Mouse (Mus musculus): Measurements from ENCODE around the gene Ndufc2. TPM values are rescaled to one million over a fixed set of nuclear protein-coding genes. Genes with fewer than 3 reads are reported as not detected.

The Ndufc2 gene
- polyA plus RNA-seq, 1 experiment from 2014 or later: 600 TPM

GRCm38 (mm10) chr7:97394375-97394774, 5.4 kb upstream of the Ndufc2 start:
- H3K36me3 ChIP-seq (ENCODE audit: control insufficient read depth, insufficient read depth): peaks cover 19% of the 10 kb centered on the region
- H3K9ac ChIP-seq (ENCODE audit: low read length): no peak overlapping the region
- no peak for ATAC-seq (replicated peaks; ENCODE audit: extremely low read depth, insufficient read depth, low FRiP score)
- 75% methylated on average over 2 of the region's 2 CpGs for WGBS
- no peaks in the 10 kb centered on the region for H3K9me3 ChIP-seq (replicated peaks; ENCODE audit: control insufficient read depth, low read length)
- no peaks in the 10 kb centered on the region for H3K27me3 ChIP-seq (ENCODE audit: control insufficient read depth, insufficient read depth, low read length)
- no peak overlapping the region for H3K4me3 ChIP-seq (ENCODE audit: low read length)
- no peak overlapping the region for H3K4me2 ChIP-seq (ENCODE audit: low read depth, low read length)
- H3K4me1 ChIP-seq (ENCODE audit: control insufficient read depth, insufficient read depth, low read length): no peaks in the 10 kb centered on the region
- no peak overlapping the region for H3K27ac ChIP-seq (ENCODE audit: low read length)

GRCm38 (mm10) chr7:97398943-97399342, 860 bp upstream of the Ndufc2 start:
- Histone ChIP-seq H3K4me2 (ENCODE audit: low read depth, low read length) (no peak overlapping the region), H3K27me3 (ENCODE audit: control insufficient read depth, insufficient read depth, low read length) (no peaks in the 10 kb centered on the region), H3K4me3 (ENCODE audit: low read length) (no peak overlapping the region), H3K27ac (ENCODE audit: low read length) (no peak overlapping the region), H3K36me3 (ENCODE audit: control insufficient read depth, insufficient read depth) (peaks cover 15% of the 10 kb centered on the region), H3K9me3 (replicated peaks; ENCODE audit: control insufficient read depth, low read length) (peaks cover 4% of the 10 kb centered on the region; the same call in 1 of the 2 replicates), H3K9ac (ENCODE audit: low read length) (no peak overlapping the region), H3K4me1 (ENCODE audit: control insufficient read depth, insufficient read depth, low read length) (peaks cover 16% of the 10 kb centered on the region)
- 90% methylated on average over 6 of the region's 6 CpGs for WGBS
- ATAC-seq (replicated peaks; ENCODE audit: extremely low read depth, insufficient read depth, low FRiP score): no peak

- Histone ChIP-seq H3K27me3 (ENCODE audit: control insufficient read depth, insufficient read depth, low read length) (no peaks in the 10 kb centered on the region), H3K27ac (ENCODE audit: low read length) (no peak overlapping the region), H3K9me3 (replicated peaks; ENCODE audit: control insufficient read depth, low read length) (peaks cover under 1% of the 10 kb centered on the region; the same call in 1 of the 2 replicates), H3K4me3 (ENCODE audit: low read length) (no peak overlapping the region), H3K4me2 (ENCODE audit: low read depth, low read length) (no peak overlapping the region), H3K4me1 (ENCODE audit: control insufficient read depth, insufficient read depth, low read length) (peaks cover 5% of the 10 kb centered on the region), H3K36me3 (ENCODE audit: control insufficient read depth, insufficient read depth) (peaks cover 52% of the 10 kb centered on the region), H3K9ac (ENCODE audit: low read length) (no peak overlapping the region)
- 83% methylated on average over 10 of the region's 10 CpGs for WGBS
- ATAC-seq (replicated peaks; ENCODE audit: extremely low read depth, insufficient read depth, low FRiP score): no peak
These were observed 7.3 kb downstream of the Ndufc2 start for GRCm38 (mm10) chr7:97407145-97407544.

- 0 out of 2 replicates have a peak, but pooled peaks cover 6% of the 10 kb centered on the region for H3K4me1 ChIP-seq (ENCODE audit: control insufficient read depth, insufficient read depth, low read length)
- no peaks in the 10 kb centered on the region for H3K27me3 ChIP-seq (ENCODE audit: control insufficient read depth, insufficient read depth, low read length)
- H3K36me3 ChIP-seq (ENCODE audit: control insufficient read depth, insufficient read depth): peaks cover 40% of the 10 kb centered on the region
- H3K9ac ChIP-seq (ENCODE audit: low read length): no peak overlapping the region
- H3K4me2 ChIP-seq (ENCODE audit: low read depth, low read length): no peak overlapping the region
- 92% methylated on average over 2 of the region's 2 CpGs for WGBS
- no peak overlapping the region for H3K27ac ChIP-seq (ENCODE audit: low read length)
- no peaks in the 10 kb centered on the region for H3K9me3 ChIP-seq (replicated peaks; ENCODE audit: control insufficient read depth, low read length)
- no peak for ATAC-seq (replicated peaks; ENCODE audit: extremely low read depth, insufficient read depth, low FRiP score)
- no peak overlapping the region for H3K4me3 ChIP-seq (ENCODE audit: low read length)
These were observed 11.3 kb downstream of the Ndufc2 start for GRCm38 (mm10) chr7:97411106-97411505.

GRCm38 (mm10) chr7:97411575-97411974, 11.8 kb downstream of the Ndufc2 start:
- Histone ChIP-seq H3K9ac (ENCODE audit: low read length) (no peak overlapping the region), H3K4me1 (ENCODE audit: control insufficient read depth, insufficient read depth, low read length) (0 out of 2 replicates have a peak, but pooled peaks cover 6% of the 10 kb centered on the region), H3K4me3 (ENCODE audit: low read length) (no peak overlapping the region), H3K9me3 (replicated peaks; ENCODE audit: control insufficient read depth, low read length) (no peaks in the 10 kb centered on the region), H3K36me3 (ENCODE audit: control insufficient read depth, insufficient read depth) (peaks cover 40% of the 10 kb centered on the region), H3K27me3 (ENCODE audit: control insufficient read depth, insufficient read depth, low read length) (no peaks in the 10 kb centered on the region), H3K27ac (ENCODE audit: low read length) (no peak overlapping the region), H3K4me2 (ENCODE audit: low read depth, low read length) (no peak overlapping the region)
- ATAC-seq (replicated peaks; ENCODE audit: extremely low read depth, insufficient read depth, low FRiP score): no peak
- 83% methylated on average over 3 of the region's 3 CpGs for WGBS

- no peak for ATAC-seq (replicated peaks; ENCODE audit: extremely low read depth, insufficient read depth, low FRiP score)
- no peak overlapping the region for H3K4me3 ChIP-seq (ENCODE audit: low read length)
- no peak overlapping the region for H3K27ac ChIP-seq (ENCODE audit: low read length)
- H3K4me1 ChIP-seq (ENCODE audit: control insufficient read depth, insufficient read depth, low read length): peaks cover 16% of the 10 kb centered on the region; the same call in 1 of the 2 replicates
- peaks cover 21% of the 10 kb centered on the region for H3K36me3 ChIP-seq (ENCODE audit: control insufficient read depth, insufficient read depth)
- no peaks in the 10 kb centered on the region for H3K9me3 ChIP-seq (replicated peaks; ENCODE audit: control insufficient read depth, low read length)
- H3K27me3 ChIP-seq (ENCODE audit: control insufficient read depth, insufficient read depth, low read length): no peaks in the 10 kb centered on the region
- H3K9ac ChIP-seq (ENCODE audit: low read length): no peak overlapping the region
- H3K4me2 ChIP-seq (ENCODE audit: low read depth, low read length): no peak overlapping the region
- 89% methylated on average over 1 of the region's 1 CpGs for WGBS
These were observed 14.2 kb downstream of the Ndufc2 start for GRCm38 (mm10) chr7:97413981-97414380.

- WGBS: 55% methylated on average over 1 of the region's 1 CpGs
- no peak overlapping the region for H3K9ac ChIP-seq (ENCODE audit: low read length)
- H3K4me3 ChIP-seq (ENCODE audit: low read length): no peak overlapping the region
- peaks cover 16% of the 10 kb centered on the region for H3K36me3 ChIP-seq (ENCODE audit: control insufficient read depth, insufficient read depth)
- peaks cover 16% of the 10 kb centered on the region; the same call in 1 of the 2 replicates for H3K4me1 ChIP-seq (ENCODE audit: control insufficient read depth, insufficient read depth, low read length)
- no peak overlapping the region for H3K27ac ChIP-seq (ENCODE audit: low read length)
- H3K4me2 ChIP-seq (ENCODE audit: low read depth, low read length): no peak overlapping the region
- no peaks in the 10 kb centered on the region for H3K9me3 ChIP-seq (replicated peaks; ENCODE audit: control insufficient read depth, low read length)
- no peaks in the 10 kb centered on the region for H3K27me3 ChIP-seq (ENCODE audit: control insufficient read depth, insufficient read depth, low read length)
- no peak for ATAC-seq (replicated peaks; ENCODE audit: extremely low read depth, insufficient read depth, low FRiP score)
These were observed 14.6 kb downstream of the Ndufc2 start for GRCm38 (mm10) chr7:97414426-97414825.

GRCm38 (mm10) chr7:97414915-97415687, 15.3 kb downstream of the Ndufc2 start:
- Histone ChIP-seq H3K36me3 (ENCODE audit: control insufficient read depth, insufficient read depth) (peaks cover 10% of the 10 kb centered on the region), H3K4me1 (ENCODE audit: control insufficient read depth, insufficient read depth, low read length) (peaks cover 16% of the 10 kb centered on the region; the same call in 1 of the 2 replicates), H3K4me2 (ENCODE audit: low read depth, low read length) (no peak overlapping the region), H3K27me3 (ENCODE audit: control insufficient read depth, insufficient read depth, low read length) (no peaks in the 10 kb centered on the region), H3K9ac (ENCODE audit: low read length) (no peak overlapping the region), H3K9me3 (replicated peaks; ENCODE audit: control insufficient read depth, low read length) (no peaks in the 10 kb centered on the region), H3K27ac (ENCODE audit: low read length) (no peak overlapping the region), H3K4me3 (ENCODE audit: low read length) (no peak overlapping the region)
- 50% methylated on average over 9 of the region's 9 CpGs for WGBS
- no peak for ATAC-seq (replicated peaks; ENCODE audit: extremely low read depth, insufficient read depth, low FRiP score)

GRCm38 (mm10) chr7:97416473-97416872, 16.7 kb downstream of the Ndufc2 start:
- Histone ChIP-seq H3K27me3 (ENCODE audit: control insufficient read depth, insufficient read depth, low read length) (no peaks in the 10 kb centered on the region), H3K36me3 (ENCODE audit: control insufficient read depth, insufficient read depth) (no peaks in the 10 kb centered on the region), H3K4me1 (ENCODE audit: control insufficient read depth, insufficient read depth, low read length) (peaks cover 19% of the 10 kb centered on the region; the same call in 1 of the 2 replicates), H3K9ac (ENCODE audit: low read length) (no peak overlapping the region), H3K4me3 (ENCODE audit: low read length) (no peak overlapping the region), H3K27ac (ENCODE audit: low read length) (no peak overlapping the region), H3K4me2 (ENCODE audit: low read depth, low read length) (no peak overlapping the region), H3K9me3 (replicated peaks; ENCODE audit: control insufficient read depth, low read length) (no peaks in the 10 kb centered on the region)
- no peak for ATAC-seq (replicated peaks; ENCODE audit: extremely low read depth, insufficient read depth, low FRiP score)
- 89% methylated on average over 4 of the region's 4 CpGs for WGBS
